Mouse (Mus musculus): ENCODE measurements around the gene Rnf39.
A peak's percentile ranks its signal among the peaks of the same experiment; 100 is the strongest.

Gene Rnf39

DNA sequence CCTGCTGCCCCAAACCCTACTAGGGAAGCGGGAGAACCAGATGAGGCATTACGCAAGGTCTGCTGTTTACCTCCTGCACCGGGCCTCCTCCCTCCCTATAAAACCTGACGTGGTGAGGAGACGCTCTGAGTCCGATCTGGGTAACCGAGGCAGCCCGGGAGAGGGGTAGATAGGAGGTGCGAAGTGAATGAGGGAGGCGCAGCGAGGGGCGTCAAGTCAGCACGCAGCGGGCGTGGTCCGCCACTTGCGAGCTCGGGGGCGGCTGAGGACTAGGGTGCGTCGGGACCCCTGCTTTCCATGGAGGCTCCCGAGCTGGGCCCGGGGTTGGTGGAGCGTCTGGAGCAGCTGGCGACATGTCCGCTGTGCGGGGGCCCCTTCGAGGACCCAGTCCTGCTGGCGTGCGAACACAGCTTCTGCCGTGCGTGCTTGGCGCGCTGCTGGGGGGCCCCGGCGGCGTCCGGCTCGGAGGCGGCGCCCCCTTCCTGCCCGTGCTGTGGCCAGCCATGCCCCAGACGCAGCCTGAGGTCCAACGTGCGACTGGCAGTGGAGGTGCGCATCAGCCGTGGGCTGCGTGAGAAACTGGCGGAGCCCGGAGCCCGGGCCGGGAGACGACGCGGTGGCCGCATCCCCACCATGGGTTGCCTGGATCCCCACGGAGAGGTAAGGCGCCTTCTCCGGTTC is at the start of gene Rnf39:
TSS of gene Rnf39 (plus strand) at position 128 of the 681 bp plus-strand sequence.
- DNase-seq (ENCODE audit: low spot score): peak; percentile 55

DNA sequence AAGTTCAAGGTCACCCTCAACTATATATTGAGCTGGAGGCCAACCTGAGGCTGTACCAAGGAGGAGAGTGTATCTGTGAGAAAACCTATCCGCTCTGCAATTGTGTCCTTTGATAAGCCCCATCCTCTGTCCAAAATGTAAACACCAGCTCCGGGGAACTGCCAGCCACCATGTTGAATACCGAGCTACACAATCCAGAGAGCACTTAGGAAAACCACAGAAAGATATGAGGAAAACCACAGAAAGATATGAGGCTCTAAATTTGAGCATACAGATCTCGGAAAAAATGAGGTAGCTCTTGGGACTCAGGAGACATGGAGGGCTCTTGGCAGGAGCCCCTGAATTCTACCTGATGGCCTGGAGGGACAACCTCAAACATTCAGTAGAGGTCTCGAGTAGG is 49.3 kb upstream of the Rnf39 start:
- no peak for DNase-seq (ENCODE audit: low spot score)

DNA sequence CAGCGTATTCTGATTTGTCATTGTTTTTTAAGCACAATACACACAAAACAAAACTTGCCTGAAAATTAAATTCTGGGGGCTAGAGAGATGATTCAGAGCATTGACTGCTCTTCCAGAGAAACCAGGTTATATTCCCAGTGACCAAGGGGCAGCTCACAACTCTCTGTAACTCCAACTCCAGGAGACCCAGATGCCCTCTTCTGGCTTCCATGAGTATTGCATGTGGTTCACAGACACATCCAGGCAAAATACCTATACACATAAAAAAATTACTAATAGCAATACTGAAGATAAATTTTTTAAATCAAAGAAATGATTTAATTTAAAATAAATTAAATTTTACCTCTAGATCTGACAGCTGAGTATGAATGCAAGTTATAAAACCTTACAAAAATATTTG is 46.1 kb upstream of the Rnf39 start:
- DNase-seq (ENCODE audit: low spot score): peak; percentile 61

DNA sequence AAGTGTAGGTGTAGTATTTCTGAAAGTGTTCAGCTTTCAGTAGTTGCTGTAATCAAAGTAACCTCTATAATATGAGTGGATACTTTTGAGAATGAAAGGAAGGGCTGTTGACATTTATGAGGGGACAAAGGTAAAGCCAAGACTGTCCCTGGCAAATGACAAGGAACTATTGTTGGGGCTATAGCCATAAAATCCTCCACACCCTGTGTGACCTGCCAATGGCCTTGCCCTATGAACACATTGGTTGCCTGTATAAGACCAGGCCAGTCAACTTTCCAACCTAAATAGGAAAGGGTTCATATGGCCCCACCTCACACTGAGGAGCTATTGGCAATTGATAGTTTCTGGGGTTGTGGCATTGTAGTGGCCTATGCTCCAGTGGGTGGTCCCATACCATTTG is 45.7 kb upstream of the Rnf39 start:
- no peak for DNase-seq (ENCODE audit: low spot score)

DNA sequence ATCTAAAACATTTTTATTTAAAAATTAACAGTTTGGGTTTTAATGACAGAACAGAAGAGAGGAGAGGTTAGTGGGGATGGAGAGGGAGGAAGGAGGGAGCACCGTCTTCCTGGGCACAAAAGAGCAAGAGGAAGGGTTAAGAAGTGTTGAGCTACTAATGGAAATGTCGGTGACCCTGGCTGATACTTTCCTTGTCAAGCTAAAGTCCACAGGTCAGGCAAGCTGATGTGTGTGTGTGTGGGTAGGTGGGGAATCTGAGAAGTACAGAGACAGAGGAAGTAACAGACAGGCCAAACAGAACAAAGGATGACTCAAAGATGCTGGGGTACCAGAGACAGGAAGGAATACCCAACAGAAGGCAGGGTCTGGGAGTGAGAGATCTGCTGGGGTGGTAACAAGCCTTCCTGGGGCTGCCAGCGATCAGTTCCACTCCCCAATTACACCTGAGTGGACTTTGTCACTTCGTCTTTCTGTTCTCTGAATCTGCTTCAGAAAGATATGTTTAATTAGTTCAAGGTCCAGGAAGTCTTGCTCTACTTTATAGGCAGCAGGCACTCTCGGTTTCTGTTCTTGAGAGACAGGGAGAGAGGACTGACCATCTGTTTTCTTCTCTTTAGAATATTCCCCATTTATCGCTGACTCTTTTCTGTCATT is 45.0 kb upstream of the Rnf39 start, which contains the start of gene Trim31:
TSS of gene Trim31 (plus strand) at position 567 of the 654 bp plus-strand sequence.
- no peak for DNase-seq (ENCODE audit: low spot score)

DNA sequence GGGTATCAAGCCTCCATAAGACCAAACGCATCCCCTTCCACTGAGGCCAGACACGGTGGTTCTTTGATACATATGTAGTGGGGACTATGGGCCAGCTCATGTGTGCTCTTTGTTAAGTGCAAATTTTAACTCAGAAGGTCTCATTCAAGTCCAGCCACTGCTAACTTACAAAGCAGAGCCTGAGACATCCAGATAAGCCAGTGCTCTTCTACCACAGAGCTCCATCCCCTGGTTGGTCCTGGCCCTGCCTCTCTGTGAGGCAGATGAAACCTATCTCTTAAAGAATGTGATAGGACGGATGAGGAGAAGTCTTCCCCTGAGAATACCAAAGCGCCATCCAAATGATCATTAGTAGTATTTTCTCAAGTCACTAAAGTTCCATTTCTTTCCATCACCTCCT is 43.3 kb upstream of the Rnf39 start:
- DNase-seq (ENCODE audit: low spot score): no peak

DNA sequence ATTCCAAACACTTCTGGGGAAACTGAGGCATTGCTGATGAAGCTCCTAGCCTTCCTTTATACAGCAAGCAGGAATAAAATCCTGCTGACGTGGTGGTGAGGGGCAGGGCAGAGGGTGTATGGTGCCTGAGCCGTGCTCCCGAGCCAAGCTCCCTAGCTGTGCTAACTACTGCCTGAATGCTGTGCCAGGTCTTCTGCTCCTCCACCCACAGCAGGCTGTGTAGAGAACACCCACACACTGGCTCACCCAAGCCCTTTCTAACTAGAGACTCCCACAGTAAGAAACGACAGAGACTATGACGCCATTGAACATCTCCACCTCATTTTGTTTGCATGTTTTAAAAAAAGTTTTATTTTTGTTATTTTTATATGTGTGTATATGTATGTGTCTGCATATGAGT is 42.7 kb upstream of the Rnf39 start:
- no peak for DNase-seq (ENCODE audit: low spot score)

DNA sequence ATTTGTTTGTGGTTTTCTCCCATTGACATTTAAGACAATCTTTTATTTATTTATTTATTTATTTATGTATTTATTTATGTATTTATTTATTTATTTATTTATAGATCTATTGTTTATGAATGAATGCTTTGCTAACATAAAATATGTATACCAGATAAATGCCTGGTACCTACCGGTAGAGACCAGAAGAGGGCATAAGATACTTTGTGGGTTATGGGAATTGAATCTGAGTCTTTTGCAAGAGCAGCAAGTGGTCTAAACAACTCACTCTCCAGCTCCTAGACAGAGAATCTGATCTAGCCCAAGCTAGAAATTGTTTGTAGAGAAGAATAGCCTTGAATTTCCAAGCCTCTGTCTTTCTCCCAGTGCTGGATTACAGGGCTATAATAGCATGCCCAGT is 42.0 kb upstream of the Rnf39 start:
- DNase-seq (ENCODE audit: low spot score): no peak

DNA sequence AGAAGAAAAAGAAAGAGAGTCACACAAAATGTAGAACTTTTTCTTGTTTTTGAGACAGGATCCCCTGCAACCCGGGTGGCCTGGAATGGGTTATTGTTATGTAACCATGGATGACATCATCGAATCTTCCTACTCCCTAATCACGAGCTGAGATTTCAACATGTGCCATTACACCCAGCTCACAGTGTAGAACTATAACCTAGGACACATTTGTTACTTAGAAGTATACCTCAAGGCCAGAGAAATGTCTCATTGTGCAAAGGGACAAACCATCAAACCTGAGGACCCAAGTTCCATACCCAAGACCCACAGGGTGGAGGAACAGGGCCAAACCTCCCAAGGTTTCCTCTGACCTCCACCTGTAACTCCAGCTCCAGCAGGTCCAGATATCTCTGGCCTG is 39.1 kb upstream of the Rnf39 start:
- DNase-seq (ENCODE audit: low spot score): no peak

DNA sequence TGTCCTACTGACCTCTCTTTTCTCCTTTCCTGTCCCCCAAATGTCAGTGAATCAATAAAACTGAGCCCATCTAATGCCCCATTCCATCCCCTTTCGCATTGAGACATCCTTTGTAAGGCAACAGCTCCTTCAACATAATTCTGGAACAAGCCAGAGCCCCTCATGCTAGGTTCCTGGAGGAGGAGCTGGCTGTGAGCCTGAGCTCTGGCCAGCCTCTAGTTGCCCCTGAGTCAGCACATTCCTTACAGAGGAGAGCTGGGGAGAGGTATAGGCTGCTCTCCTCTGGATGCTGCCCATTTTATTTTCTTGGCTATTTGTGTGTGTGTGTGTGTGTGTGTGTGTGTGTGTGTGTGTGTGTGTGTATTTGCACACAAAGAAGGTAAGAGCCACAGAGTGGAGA is 34.5 kb upstream of the Rnf39 start:
- no peak for DNase-seq (ENCODE audit: low spot score)

DNA sequence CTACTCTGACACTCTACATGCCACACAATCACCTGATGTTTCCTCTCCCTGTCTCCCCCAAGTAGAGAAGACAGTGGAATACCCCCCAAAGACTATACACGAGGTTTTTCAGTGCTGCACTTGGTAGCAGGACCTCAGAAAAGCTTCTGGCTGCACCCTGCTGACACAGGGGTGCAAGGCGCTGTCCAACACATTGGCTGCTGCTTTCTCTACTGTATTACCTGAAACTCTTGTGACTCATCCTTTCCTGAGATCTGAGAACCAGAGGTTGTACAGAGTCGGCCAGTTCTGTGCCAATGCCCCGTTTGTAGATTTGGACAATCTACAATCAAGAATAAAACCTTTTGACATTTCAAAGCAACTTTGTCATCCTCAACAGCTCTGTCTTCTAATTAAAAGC is 32.9 kb upstream of the Rnf39 start:
- no peak for DNase-seq (ENCODE audit: low spot score)

DNA sequence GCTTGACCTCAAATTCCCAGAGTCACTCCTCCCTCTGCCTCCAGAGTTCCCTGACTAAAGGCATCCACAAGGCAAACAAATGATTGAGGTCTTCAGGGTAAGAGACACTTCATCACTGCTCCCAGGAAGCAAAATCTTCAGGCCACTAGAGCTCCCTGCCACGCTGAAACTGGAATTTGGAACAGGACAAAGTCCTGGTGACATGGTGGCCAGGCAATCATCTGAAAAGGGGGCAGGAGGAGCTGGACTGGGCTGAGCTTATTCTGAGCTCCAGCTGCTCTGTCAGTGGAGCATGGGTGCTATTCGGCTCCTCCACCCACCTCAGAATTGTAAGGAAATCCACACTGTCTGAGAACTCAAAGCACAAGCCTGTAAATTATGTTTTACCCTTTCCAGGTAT is 30.7 kb upstream of the Rnf39 start:
- no peak for DNase-seq (ENCODE audit: low spot score)

DNA sequence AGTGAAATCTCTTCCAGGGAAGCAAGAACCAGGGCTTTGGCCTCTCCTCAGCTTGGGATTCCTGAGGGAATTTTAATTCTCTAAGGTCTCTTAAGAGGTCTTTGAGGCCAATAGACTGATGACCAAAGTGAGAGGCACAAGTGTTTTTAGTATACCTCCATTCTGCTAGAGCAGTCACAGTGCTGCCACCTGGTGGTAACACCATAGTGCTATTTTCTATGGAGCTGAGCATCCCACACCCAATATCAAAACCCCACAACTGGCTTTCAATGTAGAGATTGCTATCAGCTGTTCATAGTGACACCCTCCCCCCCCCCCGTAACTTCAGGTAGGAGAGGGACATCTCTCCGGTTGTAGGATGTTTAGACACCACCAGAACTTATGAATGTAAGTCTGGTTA is 28.6 kb upstream of the Rnf39 start:
- DNase-seq (ENCODE audit: low spot score): peak; percentile 91

DNA sequence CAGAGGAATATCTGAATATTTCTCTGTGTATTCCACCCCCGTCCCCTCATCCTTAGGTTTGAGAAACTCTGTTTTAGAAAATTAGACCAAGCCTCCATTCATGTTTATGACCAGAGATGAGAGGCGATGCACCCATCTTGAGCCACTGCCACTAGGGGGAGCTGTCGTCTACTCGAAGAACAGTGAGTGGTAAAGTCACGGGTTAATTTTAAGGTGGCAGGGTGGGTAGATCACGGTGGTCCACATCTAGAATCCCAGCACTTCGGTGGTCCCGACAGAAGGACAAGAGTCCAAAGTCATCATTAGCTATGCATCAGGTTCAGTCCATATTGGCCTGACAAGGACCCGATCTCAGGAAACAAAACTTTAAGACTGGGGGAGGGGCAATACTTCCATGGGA is 27.6 kb upstream of the Rnf39 start:
- peak; percentile 88 for DNase-seq (ENCODE audit: low spot score)

DNA sequence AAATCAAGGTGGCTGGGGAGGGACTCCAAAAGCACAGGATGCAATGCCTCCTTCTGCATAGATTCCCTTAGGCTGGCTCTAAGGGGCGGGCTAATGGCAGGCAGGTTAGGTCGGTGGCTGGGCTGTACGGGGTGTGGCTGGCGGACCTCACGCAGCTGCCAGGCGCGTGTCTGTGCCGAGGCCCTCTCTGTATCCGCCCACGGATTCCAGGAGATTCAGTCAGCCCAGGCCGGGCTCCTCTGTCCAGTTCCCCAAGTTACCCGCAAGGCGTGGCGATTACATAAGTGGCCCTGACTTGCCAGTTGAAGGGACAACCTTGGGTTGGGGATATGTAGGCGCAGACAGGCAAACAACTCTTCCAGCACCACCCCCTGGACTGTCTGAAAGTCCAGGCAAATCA is 22.5 kb upstream of the Rnf39 start:
- no peak for DNase-seq (ENCODE audit: low spot score)

DNA sequence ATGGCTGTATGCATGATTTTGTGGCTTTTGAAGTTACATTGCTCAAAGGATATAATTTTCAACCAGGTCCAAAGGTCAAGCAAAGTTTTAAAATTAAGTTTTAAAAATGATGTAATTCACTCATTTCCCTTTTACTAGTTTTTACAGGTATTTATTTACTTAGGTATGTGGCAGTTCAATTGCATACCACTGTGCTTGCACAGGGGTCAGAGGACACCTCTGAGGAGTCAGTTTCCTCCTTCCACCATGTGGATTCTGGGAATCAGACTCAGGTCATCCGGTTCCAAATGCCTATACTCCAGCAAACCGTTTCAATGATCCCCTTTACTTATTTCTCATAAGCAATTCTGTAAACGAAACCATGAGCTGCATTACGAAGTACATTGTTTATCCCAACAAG is 20.0 kb upstream of the Rnf39 start:
- DNase-seq (ENCODE audit: low spot score): no peak

DNA sequence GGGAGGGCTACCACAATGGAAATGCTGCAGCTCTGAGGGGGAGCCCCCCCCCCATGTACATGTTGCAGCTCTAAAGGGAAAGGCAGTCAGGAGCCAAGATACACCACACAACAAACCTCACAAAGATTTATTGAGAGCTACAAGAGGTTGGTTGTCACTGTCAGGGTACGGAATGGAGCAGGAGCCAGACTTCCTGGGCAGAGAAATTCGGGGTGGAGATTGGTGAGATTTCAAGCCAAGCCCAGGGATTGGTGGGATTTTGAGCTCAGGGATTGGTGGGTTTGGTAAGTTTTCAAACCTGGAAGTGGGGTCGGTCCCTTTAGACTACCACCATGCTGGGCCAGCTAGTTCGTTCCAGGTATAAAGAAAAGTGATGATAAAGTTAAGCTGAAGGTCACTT is 19.2 kb upstream of the Rnf39 start:
- DNase-seq (ENCODE audit: low spot score): no peak

DNA sequence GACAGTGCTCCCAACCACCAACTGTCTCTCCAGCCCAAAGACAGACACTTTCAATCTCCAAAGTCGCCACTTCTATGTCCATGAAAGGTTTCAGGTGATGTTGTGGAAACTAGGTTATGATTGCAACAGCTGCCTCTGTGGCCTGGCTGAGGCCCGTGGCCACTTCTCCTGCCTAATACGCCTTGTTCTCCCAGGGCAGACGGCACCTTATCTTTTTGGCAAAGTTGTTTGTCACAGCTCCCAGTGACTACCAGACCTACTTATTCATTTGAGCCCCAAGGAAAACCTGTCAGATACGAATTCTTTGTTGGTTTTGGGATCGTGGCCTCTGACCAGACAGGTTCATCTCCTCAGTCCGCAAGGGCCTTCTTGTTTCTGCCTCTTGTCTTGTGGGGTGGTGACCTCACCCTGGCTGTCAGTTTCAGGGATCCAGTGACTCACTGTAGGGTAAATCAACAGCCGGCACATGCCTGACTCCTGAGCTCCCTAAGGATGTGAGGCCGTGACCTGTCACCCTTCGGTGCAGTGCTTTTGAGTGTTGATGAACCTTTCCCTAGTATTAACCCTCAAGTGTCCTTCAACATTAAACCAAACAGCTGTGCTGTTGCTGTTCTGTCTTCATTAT is 15.1 kb upstream of the Rnf39 start:
- DNase-seq (ENCODE audit: low spot score): no peak

DNA sequence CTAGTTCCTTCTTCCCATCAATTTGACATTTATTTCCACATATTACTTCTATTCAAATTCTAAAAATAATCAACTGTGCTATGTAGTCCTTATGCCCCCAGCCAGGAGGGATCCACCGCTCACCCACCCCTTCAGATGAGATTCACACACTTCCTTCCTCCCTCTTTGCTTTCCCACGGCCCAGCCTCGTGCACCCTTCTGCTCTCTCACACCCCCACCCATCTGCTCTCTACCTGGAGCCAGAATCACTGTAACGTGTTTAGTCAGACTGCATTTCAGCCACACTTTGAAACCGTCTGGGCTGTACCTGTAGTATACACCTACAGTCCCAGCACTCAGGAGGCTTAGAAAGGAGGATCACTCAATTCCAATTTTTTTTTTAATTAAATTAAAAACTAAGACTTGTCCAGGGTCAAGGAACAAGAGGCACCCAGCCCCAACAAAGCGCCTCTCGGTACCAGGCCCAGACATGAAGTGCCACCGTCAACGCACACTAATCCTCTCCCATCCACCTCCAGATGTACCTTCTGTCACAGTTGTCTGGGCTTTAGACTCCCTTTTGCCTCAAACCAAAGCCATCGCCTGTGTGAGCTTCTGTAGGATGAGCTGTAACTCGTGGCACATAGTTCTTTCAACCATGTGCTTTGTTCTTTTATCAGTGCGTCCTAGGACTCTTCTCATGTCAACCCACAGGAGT is 13.3 kb upstream of the Rnf39 start:
- no peak for DNase-seq (ENCODE audit: low spot score)

DNA sequence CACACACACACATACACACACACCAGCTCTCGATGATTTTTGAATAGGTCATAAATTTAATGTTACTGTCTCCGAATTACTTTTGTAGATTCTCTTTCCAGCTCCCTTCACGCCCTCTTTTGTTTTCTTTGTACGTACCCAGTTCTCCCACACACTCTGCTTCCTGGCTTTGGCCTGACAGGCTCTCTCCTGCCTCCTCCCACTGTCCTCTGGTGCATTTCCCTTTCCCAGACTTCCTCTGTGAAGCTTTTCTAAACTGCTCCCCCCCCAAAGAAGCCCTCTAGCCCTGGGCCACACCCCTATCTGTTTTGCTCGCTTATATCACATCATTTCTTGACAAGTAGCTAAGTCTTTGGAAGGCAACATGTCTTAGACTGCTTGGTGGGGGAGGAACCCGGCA is 12.5 kb upstream of the Rnf39 start:
- DNase-seq (ENCODE audit: low spot score): no peak

DNA sequence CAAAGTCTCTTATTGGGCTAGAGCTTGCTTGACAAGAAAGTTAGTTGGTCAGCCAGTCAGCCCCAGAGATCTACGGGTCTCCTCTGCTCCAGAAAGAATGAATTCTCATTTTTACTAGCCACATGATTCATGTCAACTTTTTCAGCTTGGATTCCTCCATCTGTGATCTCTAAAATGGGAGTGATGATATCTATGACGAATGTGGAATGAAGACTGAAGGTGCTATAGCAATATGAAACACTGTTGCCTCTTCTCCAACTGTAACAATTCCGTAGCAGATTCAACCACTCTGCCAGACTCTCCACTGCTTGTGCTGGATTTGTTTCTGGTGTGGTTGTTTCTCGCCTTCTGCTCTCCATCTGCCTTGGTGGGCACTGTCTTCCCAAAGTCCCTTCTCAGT is 11.6 kb upstream of the Rnf39 start:
- no peak for DNase-seq (ENCODE audit: low spot score)

DNA sequence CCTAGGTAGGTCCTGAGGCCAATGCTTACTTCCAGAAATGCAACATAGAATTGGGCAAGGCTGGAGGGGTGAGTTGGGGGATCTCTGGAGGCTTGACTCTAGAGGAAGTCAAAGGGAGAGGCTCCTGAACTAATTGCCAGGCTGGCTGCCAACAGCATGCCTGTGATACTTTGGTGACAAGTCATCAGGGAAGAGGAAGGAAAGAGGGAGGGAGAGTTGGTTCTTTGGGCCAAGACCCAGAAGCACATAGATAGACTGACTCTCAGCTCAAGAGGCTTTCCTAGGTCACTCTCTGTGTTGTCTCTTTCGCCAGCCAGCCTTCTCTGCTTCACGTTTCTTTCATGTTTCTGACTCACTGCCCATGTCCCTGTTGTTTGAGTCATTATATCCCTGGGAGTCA is 10.9 kb upstream of the Rnf39 start:
- DNase-seq (ENCODE audit: low spot score): no peak

DNA sequence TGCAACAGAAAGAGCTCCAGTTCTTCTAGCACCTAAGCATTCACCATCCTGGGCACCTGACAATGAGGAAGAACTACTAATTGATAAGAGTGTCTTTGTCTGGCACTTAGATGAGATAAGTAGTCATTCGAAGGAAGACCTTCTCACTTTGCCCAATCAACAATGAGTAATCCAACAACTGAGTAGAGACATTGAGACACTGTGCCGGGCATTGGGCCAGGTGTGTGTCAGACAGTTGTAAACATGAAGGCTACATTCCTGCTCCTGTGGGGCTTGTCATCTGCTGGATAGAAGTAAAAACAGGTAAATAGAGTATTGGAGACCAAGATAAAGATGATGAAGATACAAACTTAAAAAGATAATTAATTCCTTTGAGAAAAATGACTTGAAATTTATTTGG is 4.7 kb upstream of the Rnf39 start:
- DNase-seq (ENCODE audit: low spot score): no peak

All from testis, postnatal 10 days (tissue).